Mouse (Mus musculus): ENCODE data around the gene E330017A01Rik. TPM values are rescaled to one million over a fixed set of nuclear protein-coding genes. Genes with fewer than 3 reads are reported as not detected.

E330017A01Rik gene
- polyA plus RNA-seq (2014; fragmentation: Nextera tagmentation; extraction: Ambion mirVana): not detected in 2 replicates

DNA sequence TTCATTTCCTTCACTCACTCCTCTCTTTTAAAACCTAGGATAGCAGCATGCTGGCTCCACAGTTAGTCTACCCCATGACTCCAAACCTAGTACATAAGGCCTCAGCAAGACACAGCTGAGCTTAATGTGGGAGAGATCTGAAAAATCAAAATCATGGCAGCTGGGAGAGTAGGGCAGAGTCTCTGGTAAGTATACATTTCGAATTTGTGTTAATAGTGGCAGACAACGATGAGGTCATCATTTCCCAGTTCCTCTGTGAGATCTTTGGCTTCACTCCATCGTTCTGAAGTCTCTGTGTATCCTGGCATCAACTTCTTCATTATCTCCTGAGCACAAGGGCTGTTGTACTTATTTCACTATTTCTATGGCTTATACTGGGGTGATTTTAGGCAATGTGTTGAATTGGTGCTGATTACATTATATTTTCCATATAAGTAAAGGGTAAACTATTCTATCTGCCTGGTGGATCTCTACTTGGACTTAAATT lies at the start of gene E330017A01Rik:
TSS of gene E330017A01Rik (minus strand) at position 51 of the 487 bp plus-strand sequence.
- Histone ChIP-seq H3K9ac (ENCODE audit: low read length) (no peak within 1 kb of the TSS), H3K9me3 (ENCODE audit: control insufficient read depth, low read length) (no peaks in the 10 kb centered on the region), H3K27ac (replicated peaks in 1 of 2; ENCODE audit: control insufficient read depth in 1 of 2, insufficient read depth in 1 of 2, low read depth in 2 of 2, low read length in 2 of 2) (no peak within 1 kb of the TSS), H3K27me3 (ENCODE audit: control insufficient read depth, insufficient read depth, low read length) (no peaks in the 10 kb centered on the region), H3K4me3 (ENCODE audit: control insufficient read depth in 1 of 2, insufficient read depth in 1 of 2, low read depth in 1 of 2, low read length in 2 of 2) (no peak within 1 kb of the TSS), H3K4me2 (ENCODE audit: low read length) (no peak within 1 kb of the TSS), H3K4me1 (ENCODE audit: control insufficient read depth in 2 of 2, insufficient read depth in 2 of 2, low read length in 2 of 2) (no peaks in the 10 kb centered on the region), H3K36me3 (ENCODE audit: control insufficient read depth, insufficient read depth, low read length) (no peaks in the 10 kb centered on the region)
- no peak for ATAC-seq (ENCODE audit: insufficient number of reproducible peaks, insufficient read depth, low FRiP score, low read depth)
- WGBS: 49% methylated on average over 3 of the region's 3 CpGs

- H3K9ac ChIP-seq (ENCODE audit: low read length): no peak overlapping the region
- peak overlapping the region in 1 of 2 experiments; percentile 8; a peak in 1 of 4 replicates for H3K4me3 ChIP-seq (ENCODE audit: control insufficient read depth in 1 of 2, insufficient read depth in 1 of 2, low read depth in 1 of 2, low read length in 2 of 2)
- no peak; the same call in 1 of the 2 replicates for ATAC-seq (ENCODE audit: insufficient number of reproducible peaks, insufficient read depth, low FRiP score, low read depth)
- H3K9me3 ChIP-seq (ENCODE audit: control insufficient read depth, low read length): 0 out of 2 replicates have a peak, but pooled peaks cover 2% of the 10 kb centered on the region
- H3K27ac ChIP-seq (replicated peaks in 1 of 2; ENCODE audit: control insufficient read depth in 1 of 2, insufficient read depth in 1 of 2, low read depth in 2 of 2, low read length in 2 of 2): 0 out of 4 replicates have a peak overlapping the region, but pooled peaks of 1 of the 2 experiments have one; percentile 7
- H3K4me2 ChIP-seq (ENCODE audit: low read length): peak overlapping the region; percentile 48
- no peaks in the 10 kb centered on the region for H3K27me3 ChIP-seq (ENCODE audit: control insufficient read depth, insufficient read depth, low read length)
- WGBS: 42% methylated on average over 20 of the region's 20 CpGs
- H3K36me3 ChIP-seq (ENCODE audit: control insufficient read depth, insufficient read depth, low read length): peaks cover 9% of the 10 kb centered on the region
- H3K4me1 ChIP-seq (ENCODE audit: control insufficient read depth in 2 of 2, insufficient read depth in 2 of 2, low read length in 2 of 2): peaks cover 2 to 8% of the 10 kb centered on the region in 2 experiments; a peak in 3 of 4 replicates
Measured at GRCm38 (mm10) chr16:58685548-58686537, 47.3 kb upstream of the E330017A01Rik start.

DNA sequence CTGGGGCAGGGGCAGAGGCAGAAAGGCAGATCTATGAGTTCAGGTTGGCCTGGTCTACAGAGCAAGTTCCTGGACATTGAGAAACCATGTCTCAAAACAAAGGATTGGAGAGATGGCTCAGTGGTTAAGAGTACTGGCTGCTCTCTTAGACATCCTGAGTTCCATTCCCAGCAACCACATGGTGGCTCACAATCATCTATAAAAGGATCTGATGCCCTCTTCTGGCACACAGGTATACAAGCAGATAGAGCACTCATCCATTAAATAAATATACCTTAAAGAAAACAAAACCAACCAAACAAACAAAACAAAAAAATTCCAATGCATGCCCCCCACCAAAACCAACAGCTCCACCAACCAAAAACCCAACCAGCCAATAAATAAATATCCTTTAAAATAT lies 46.0 kb upstream of the E330017A01Rik start:
- no peak overlapping the region for H3K4me3 ChIP-seq (ENCODE audit: control insufficient read depth in 1 of 2, insufficient read depth in 1 of 2, low read depth in 1 of 2, low read length in 2 of 2)
- no peak overlapping the region for H3K9ac ChIP-seq (ENCODE audit: low read length)
- H3K4me2 ChIP-seq (ENCODE audit: low read length): no peak overlapping the region
- H3K27me3 ChIP-seq (ENCODE audit: control insufficient read depth, insufficient read depth, low read length): no peaks in the 10 kb centered on the region
- H3K9me3 ChIP-seq (ENCODE audit: control insufficient read depth, low read length): 0 out of 2 replicates have a peak, but pooled peaks cover 2% of the 10 kb centered on the region
- no peak for ATAC-seq (ENCODE audit: insufficient number of reproducible peaks, insufficient read depth, low FRiP score, low read depth)
- peaks cover 2 to 8% of the 10 kb centered on the region in 2 experiments; a peak in 3 of 4 replicates for H3K4me1 ChIP-seq (ENCODE audit: control insufficient read depth in 2 of 2, insufficient read depth in 2 of 2, low read length in 2 of 2)
- no peak overlapping the region for H3K27ac ChIP-seq (replicated peaks in 1 of 2; ENCODE audit: control insufficient read depth in 1 of 2, insufficient read depth in 1 of 2, low read depth in 2 of 2, low read length in 2 of 2)
- peaks cover 14% of the 10 kb centered on the region for H3K36me3 ChIP-seq (ENCODE audit: control insufficient read depth, insufficient read depth, low read length)

DNA sequence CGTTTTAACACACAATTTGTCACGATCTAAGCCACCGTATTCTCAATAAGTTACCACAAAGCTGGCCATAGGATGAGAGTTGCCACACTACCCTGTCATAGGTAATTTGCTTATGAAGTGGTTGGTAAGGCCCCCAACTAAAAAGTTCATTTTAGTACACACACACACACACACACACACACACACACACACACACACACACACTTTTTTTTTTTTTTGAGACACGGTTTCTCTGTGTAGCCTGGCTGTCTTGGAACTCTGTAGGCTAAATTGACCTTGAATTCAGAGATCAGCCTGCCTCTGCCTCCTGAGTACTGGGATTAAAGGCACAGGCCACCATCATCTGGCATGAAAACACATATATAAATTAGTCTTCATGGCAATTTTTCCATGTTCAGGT lies 45.4 kb upstream of the E330017A01Rik start:
- H3K27me3 ChIP-seq (ENCODE audit: control insufficient read depth, insufficient read depth, low read length): no peaks in the 10 kb centered on the region
- peaks cover 2 to 8% of the 10 kb centered on the region in 2 experiments; a peak in 3 of 4 replicates for H3K4me1 ChIP-seq (ENCODE audit: control insufficient read depth in 2 of 2, insufficient read depth in 2 of 2, low read length in 2 of 2)
- no peak overlapping the region for H3K4me3 ChIP-seq (ENCODE audit: control insufficient read depth in 1 of 2, insufficient read depth in 1 of 2, low read depth in 1 of 2, low read length in 2 of 2)
- no peak overlapping the region for H3K27ac ChIP-seq (replicated peaks in 1 of 2; ENCODE audit: control insufficient read depth in 1 of 2, insufficient read depth in 1 of 2, low read depth in 2 of 2, low read length in 2 of 2)
- H3K36me3 ChIP-seq (ENCODE audit: control insufficient read depth, insufficient read depth, low read length): peaks cover 14% of the 10 kb centered on the region
- H3K9ac ChIP-seq (ENCODE audit: low read length): no peak overlapping the region
- 0 out of 2 replicates have a peak, but pooled peaks cover 2% of the 10 kb centered on the region for H3K9me3 ChIP-seq (ENCODE audit: control insufficient read depth, low read length)
- WGBS: 95% methylated on average over 4 of the region's 4 CpGs
- no peak for ATAC-seq (ENCODE audit: insufficient number of reproducible peaks, insufficient read depth, low FRiP score, low read depth)
- no peak overlapping the region for H3K4me2 ChIP-seq (ENCODE audit: low read length)

DNA sequence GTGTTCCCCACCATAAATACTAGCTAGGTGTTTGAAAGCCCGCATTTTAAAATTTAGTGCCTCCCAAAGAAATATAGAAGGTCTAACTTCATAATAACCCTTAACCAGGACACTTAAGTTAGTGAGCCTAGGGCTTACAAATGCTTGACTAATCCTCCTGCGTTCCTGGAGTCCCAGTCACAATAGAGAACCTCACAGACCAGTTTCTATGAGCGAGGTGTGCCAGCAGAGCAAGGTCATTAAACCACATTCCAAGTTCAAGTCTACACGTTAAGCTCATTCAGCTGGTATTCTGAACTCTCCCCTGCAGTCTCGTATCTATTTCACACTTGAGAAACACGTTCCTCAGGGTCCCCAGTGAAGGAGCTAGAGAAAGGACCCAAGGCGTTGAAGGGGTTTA lies 44.3 kb upstream of the E330017A01Rik start:
- Histone ChIP-seq H3K27ac (replicated peaks in 1 of 2; ENCODE audit: control insufficient read depth in 1 of 2, insufficient read depth in 1 of 2, low read depth in 2 of 2, low read length in 2 of 2) (no peak overlapping the region), H3K9ac (ENCODE audit: low read length) (no peak overlapping the region), H3K4me1 (ENCODE audit: control insufficient read depth in 2 of 2, insufficient read depth in 2 of 2, low read length in 2 of 2) (peaks cover 2 to 8% of the 10 kb centered on the region in 2 experiments; a peak in 3 of 4 replicates), H3K4me2 (ENCODE audit: low read length) (no peak overlapping the region), H3K36me3 (ENCODE audit: control insufficient read depth, insufficient read depth, low read length) (peaks cover 21% of the 10 kb centered on the region), H3K27me3 (ENCODE audit: control insufficient read depth, insufficient read depth, low read length) (no peaks in the 10 kb centered on the region), H3K4me3 (ENCODE audit: control insufficient read depth in 1 of 2, insufficient read depth in 1 of 2, low read depth in 1 of 2, low read length in 2 of 2) (no peak overlapping the region), H3K9me3 (ENCODE audit: control insufficient read depth, low read length) (0 out of 2 replicates have a peak, but pooled peaks cover 2% of the 10 kb centered on the region)
- 66% methylated on average over 7 of the region's 7 CpGs for WGBS
- no peak for ATAC-seq (ENCODE audit: insufficient number of reproducible peaks, insufficient read depth, low FRiP score, low read depth)

DNA sequence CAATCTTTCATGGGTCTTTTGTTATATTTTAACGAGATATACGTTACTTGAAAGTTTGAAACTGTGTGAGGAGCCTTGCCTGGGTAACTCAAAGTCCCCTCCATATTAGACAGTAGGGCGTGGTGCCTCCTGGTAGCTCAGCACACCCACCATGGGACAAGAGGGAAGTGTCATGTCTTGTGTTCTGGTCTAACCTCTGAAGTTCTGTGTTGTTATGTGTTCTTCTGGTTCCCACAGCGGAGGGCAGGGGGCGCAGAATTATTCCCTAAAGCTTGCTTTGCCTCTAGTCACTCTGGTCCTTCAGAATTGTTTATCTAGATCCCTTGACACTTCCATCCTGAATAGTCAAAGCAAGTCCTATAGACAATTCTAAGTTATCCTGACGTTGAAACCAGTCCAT lies 43.5 kb upstream of the E330017A01Rik start:
- 87% methylated on average over 6 of the region's 6 CpGs for WGBS
- Histone ChIP-seq H3K36me3 (ENCODE audit: control insufficient read depth, insufficient read depth, low read length) (peaks cover 29% of the 10 kb centered on the region), H3K4me1 (ENCODE audit: control insufficient read depth in 2 of 2, insufficient read depth in 2 of 2, low read length in 2 of 2) (peaks cover 2 to 8% of the 10 kb centered on the region in 2 experiments; a peak in 3 of 4 replicates), H3K27ac (replicated peaks in 1 of 2; ENCODE audit: control insufficient read depth in 1 of 2, insufficient read depth in 1 of 2, low read depth in 2 of 2, low read length in 2 of 2) (no peak overlapping the region), H3K9ac (ENCODE audit: low read length) (no peak overlapping the region), H3K4me3 (ENCODE audit: control insufficient read depth in 1 of 2, insufficient read depth in 1 of 2, low read depth in 1 of 2, low read length in 2 of 2) (no peak overlapping the region), H3K9me3 (ENCODE audit: control insufficient read depth, low read length) (0 out of 2 replicates have a peak, but pooled peaks cover 2% of the 10 kb centered on the region), H3K4me2 (ENCODE audit: low read length) (no peak overlapping the region), H3K27me3 (ENCODE audit: control insufficient read depth, insufficient read depth, low read length) (no peaks in the 10 kb centered on the region)
- ATAC-seq (ENCODE audit: insufficient number of reproducible peaks, insufficient read depth, low FRiP score, low read depth): no peak

DNA sequence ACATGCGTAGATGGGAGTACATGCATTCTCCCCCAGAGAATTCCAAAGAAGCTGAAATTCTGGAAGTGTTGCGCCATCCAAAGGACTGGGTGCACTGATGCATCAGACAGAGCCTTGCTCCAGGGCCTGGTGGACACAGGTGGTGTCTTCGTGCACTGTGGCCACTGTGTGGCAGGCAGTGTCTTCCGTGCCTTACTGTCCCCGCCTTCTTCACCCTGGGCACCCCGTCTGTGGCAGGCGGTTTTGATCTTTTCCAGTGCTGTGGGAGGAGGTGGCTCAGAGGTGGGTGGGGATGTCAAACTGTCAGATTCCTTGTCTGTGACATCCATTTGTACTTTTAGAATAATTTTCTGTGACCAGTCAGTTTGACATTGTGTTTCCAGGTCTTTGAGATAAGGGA lies 40.1 kb upstream of the E330017A01Rik start:
- no peak overlapping the region for H3K4me2 ChIP-seq (ENCODE audit: low read length)
- peaks cover 0 to 6% of the 10 kb centered on the region in 2 experiments; a peak in 2 of 4 replicates for H3K4me1 ChIP-seq (ENCODE audit: control insufficient read depth in 2 of 2, insufficient read depth in 2 of 2, low read length in 2 of 2)
- 48% methylated on average over 7 of the region's 7 CpGs for WGBS
- H3K36me3 ChIP-seq (ENCODE audit: control insufficient read depth, insufficient read depth, low read length): peaks cover 61% of the 10 kb centered on the region
- no peak overlapping the region for H3K4me3 ChIP-seq (ENCODE audit: control insufficient read depth in 1 of 2, insufficient read depth in 1 of 2, low read depth in 1 of 2, low read length in 2 of 2)
- no peak overlapping the region for H3K27ac ChIP-seq (replicated peaks in 1 of 2; ENCODE audit: control insufficient read depth in 1 of 2, insufficient read depth in 1 of 2, low read depth in 2 of 2, low read length in 2 of 2)
- H3K9ac ChIP-seq (ENCODE audit: low read length): no peak overlapping the region
- ATAC-seq (ENCODE audit: insufficient number of reproducible peaks, insufficient read depth, low FRiP score, low read depth): no peak
- no peaks in the 10 kb centered on the region for H3K27me3 ChIP-seq (ENCODE audit: control insufficient read depth, insufficient read depth, low read length)
- no peaks in the 10 kb centered on the region for H3K9me3 ChIP-seq (ENCODE audit: control insufficient read depth, low read length)

All from heart, embryonic 14.5 days (tissue).